Mouse (Mus musculus) CD4-positive, CD25-positive, alpha-beta regulatory T cell, adult 2 months (primary cell): ENCODE measurements around the gene AY761184.
"Not testable (repeated sequence)": the region's sequence is repeated elsewhere in the genome, so short reads cannot be mapped to it uniquely, and the experiment has no call there.

Experiments
- DNase-seq: peaks from one replicate; pipeline ENCODE4 v3.0.0-alpha.2; 2012; ENCODE audit warnings: low read depth, low spot score

AY761184 gene

DNA sequence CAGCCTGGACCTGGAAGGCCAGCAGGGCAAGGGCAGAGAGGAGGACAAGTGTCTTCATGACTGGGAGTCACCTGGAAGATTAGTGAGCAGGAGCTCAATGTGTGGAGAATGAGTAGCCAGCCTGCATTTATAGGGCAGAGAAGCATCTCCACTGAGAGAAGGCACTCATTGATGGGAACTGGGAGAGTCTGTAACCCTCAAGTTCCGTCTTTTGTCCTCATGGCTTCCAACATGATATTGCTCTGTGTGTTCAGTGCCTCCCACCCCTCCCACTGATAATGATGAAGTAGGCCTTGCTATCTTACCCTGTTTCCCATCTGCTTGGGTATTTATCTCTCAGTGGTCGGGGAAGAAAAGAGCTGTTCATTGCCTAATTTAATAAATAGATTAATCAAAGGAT, at the start of gene AY761184:
Gene AY761184, minus strand, starts transcription at position 101 of the 400 bp plus-strand sequence.
- not testable (repeated sequence) for DNase-seq

DNA sequence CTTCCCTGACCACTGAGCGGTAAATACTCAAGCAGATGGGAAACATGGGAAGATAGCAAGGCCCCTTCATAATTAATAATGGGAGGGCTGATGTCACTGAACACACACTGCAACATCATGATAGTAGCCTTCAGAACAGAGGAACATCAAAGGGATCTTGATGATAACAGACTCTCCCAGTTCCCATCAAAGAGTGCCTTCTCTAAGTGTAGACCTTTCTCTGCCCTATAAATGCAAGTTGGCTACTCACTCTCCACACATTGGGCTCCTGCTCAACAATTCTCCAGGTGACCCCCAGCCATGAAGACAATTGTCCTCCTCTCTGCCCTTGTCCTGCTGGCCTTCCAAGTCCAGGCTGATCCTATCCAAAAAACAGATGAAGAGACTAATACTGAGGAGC, 37.9 kb downstream of the AY761184 start, which contains the start of gene Defa34:
Gene Defa34, plus strand, starts transcription at position 301 of the 400 bp plus-strand sequence.
- DNase-seq = not testable (repeated sequence)

DNA sequence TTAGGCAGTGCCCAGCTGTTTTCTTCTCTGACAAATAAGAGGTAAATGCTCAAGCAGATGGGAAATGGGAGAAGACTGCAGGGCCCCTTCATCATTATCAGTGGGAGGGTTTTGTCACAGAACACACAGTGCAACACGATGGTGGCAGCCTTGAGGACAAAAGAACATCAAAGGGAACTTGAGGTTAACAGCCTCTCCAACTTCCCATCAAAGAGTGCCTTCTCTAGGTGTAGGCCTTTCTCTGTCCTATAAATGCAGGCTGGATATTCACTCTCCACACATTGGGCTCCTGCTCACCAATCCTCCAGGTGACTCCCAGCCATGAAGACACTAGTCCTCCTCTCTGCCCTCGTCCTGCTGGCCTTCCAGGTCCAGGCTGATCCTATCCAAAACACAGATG, 48.0 kb downstream of the AY761184 start, which contains the start of gene Defa17:
Gene Defa17, plus strand, starts transcription at position 301 of the 400 bp plus-strand sequence.
- not testable (repeated sequence) for DNase-seq
